Mouse (Mus musculus) cerebellum, postnatal 36 days (tissue): ENCODE measurements around the gene Musk.
"Not testable (repeated sequence)": the region's sequence is repeated elsewhere in the genome, so short reads cannot be mapped to it uniquely, and the experiment has no call there.

ENCODE experiments used
- DNase-seq, 2 experiments: peaks; one replicate each; pipeline ENCODE4 v3.0.0; 2021 to 2022; ENCODE audit warnings: mixed read lengths in 2 of 2

The Musk gene

DNA sequence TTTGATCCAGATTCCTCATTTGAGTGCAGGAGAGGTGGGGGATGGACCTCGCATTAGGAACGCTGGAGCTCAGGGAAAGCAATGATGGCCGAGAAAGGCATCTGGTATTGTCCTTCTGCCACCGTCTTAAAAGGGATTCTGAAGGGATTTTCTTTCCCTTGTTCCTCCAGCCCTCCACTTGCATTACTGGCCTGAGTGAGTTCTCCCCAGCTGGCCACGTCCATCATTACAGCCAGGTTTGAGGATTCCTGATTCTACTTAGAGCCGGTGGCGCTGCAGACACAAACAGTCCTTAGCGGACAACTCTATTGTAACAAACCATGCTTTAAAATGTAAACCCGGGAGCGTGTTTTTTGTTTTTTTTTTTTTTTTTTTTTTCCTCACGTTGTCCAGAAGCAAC, at the start of gene Musk:
Gene Musk (plus strand): TSS at position 274 of the 400 bp plus-strand sequence.
- no peak for DNase-seq

DNA sequence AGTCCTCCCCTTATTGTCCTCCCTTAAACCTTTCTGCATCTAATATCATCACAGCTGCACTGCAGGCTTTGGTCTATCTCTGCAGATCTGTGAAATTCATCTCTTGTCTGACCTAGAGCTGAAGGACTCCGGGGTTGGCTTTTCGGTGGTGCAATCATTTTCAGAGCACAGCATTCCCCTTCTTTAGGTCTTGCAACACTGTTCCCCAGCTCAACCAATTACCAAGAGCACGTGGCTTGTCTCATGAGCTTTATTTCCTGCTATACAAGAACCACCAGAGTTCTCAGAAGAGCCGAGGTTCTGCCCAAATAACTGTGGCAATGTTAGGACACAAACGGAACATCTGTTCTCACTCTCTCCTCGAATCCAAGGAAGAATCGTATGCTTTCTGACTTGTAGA, 45.3 kb upstream of the Musk start:
- DNase-seq = no peak

DNA sequence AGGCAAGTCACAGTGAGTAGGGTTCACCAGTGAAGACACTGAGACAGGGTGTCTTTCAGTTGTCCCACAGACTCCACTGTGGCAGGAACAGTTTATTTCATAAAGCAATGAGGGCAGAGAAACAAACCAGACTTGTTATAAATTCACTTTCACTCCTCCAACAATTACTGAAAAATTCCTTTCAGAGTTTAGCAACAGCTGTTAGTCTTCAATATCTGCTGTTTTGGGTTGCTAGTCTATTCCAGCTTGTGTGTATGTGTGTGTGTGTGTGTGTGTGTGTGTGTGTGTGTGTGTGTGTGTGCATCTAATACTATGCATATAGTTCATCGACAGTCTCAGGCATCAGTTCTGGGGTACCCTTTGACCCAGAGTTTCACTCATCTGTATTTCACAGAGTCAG, 40.2 kb upstream of the Musk start:
- DNase-seq = no peak

DNA sequence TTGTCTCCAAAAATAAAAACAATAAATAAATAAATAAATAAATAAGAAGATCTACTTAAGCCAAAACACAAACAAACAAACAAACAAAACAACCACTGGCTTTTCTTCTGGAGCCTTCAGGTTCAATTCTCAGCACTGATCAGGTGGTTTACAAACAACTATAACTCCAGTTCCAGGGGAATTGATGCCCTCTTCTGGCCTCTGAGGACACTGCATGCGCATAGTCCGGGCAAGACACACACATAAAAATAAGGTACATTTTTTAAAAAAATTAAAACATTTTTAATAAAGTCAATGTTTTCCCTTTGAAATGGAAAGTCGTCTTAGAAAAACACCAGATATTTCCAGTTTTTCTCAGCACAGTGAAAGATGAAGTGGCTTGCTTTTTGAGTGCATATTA, 33.4 kb upstream of the Musk start:
- DNase-seq = no peak

DNA sequence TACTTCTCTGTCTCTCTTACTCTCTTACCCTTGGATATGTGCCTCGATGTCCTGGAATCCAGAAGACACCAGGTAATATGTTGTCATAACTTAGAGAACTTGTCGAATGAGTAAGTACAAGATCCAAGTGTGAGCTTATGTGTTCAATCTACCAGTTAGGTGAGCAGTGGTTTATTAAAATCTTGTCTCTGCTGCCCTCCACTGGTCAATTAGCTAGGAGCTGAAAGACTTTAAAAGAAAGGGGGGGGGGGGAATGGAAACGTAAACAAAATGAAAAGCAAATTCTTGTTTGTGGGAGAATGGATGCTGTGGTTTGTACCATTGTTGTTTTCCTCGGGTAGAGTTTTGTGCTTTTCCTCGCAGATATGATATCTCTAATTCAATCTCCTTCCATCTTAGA, 32.4 kb upstream of the Musk start:
- peak; percentile 23 to 60 for DNase-seq

DNA sequence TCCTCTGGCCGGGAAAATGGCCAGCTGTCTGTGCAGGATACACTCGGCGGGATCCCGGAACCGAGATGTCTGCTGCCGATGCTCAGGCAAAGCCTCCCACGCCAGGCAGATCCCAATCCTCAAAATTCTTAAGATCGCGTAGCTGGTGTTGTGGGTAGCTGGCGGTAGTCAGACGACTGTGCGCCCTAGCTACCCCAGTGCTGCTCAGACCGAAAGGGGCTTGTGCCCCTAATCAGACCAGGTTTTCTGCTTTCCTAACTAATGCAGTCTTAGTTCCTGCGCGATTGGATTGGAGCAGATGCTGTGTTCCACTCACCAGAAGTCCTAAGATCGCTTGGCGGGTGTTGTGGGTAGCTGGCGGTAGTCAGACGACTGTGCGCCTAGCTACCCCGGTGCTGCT, 25.0 kb upstream of the Musk start:
- DNase-seq = not testable (repeated sequence)

DNA sequence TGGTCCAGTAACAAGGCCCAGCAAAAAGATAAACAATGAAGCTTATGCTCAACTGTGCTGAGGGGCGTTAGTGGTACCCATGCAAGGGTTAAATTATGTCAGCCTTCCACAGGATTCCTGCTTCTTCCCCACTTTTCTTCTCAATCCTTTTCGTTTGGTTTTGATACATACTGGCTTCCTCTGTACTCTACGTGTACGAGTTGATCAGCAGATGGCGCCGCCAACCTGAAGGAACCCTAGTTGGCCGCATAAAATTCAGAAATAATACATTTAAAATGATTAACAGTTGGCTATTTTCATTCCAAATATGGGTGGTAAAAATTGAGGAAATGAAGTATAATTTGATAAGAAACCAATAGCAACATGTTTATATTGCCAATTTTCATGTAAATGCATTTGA, 19.5 kb upstream of the Musk start:
- peak; percentile 34 to 35 for DNase-seq

DNA sequence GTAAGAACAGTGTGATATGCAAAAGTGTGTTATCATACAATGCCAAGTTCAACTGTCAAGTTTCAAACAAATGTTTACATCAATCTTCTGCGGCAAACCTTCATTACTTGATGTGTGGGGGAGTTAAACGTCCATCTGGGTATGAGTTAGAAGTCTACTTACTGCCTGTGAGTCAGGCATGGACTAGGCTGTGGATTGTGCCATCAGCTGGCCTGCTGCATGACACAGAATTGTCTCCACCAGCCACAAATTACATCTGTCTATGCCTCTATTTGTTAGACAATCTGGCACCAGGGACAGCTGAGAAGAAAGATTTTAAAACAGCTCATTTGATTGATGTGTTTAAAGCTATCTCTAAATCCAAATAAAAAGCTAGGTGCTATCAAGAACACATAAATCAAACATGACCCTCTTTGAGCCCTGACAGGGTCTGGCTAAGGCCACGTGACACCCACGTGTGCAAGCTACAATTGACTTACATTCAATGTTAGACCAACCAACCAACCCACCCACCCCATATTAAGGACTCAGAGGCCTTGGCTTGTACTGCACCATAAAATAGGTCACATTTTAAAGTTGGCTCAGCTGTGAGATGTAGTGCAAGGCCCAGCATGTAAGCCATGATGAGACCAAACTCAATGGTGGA, 16.7 kb upstream of the Musk start:
- no peak for DNase-seq

DNA sequence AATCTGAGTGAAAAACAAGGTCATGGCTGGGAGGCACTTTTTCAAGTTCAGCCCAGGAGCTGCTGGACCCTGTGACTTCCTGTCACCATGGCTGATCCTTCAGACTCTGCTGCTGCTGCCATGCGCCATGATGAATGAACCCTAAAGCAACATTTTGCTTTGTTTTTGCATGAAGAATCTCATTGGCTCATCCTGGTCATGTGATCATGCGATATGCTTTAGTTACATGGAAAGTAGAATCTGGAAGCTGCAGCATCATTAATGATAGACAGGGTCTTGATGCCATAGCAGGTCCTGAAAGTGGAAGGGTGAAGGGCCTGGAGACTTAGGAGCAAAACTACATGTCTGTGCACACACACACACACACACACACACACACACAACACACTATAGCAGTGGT, 15.8 kb upstream of the Musk start:
- DNase-seq = no peak

DNA sequence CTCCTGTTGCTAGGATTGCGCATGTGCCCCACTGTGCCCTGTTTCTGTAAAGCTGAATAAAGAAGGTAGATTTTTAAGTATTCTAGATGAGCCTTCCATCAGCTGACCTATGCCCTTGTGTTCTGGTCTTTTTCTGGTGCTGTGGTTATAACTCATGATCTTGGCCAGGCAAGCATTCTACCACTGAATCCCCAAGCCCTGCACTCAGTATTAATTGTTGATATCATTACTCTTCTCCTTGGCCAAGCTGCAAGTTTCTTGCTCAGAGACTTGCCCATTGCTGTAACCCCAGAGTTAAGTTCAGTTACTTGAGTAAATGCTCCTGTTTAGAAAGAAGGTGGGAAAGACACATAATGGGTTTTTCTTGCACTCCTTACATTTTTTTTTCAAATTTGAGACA, 14.8 kb upstream of the Musk start:
- DNase-seq = no peak

DNA sequence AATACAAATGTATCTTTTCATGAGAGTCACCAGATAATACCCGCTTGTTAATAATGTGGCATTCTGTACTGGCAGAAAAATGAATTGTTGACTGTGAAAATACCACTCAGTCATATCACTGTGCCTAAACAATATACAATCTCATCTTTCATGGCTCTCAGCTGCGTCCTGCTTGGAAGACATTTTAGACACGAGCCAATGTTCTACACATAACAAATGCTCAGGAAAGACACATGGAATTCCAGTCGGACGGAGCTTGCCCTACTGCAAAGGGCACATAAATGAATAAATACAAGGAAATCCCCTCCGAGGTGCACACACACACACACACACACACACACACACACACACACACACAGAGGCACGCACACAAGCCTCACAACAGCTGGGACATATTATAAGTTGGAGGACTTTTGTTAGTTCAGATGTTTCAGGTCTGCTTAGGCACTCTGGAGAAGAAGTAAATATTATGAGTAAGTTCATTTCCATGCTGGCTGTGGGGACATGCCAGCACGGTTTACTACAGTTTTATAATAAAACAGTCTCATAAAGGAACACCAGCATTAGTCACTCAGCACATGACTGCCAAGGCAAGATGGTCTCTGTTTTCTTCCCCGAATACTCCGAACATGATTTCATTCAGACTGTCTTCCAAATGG, 14.1 kb upstream of the Musk start:
- no peak for DNase-seq

DNA sequence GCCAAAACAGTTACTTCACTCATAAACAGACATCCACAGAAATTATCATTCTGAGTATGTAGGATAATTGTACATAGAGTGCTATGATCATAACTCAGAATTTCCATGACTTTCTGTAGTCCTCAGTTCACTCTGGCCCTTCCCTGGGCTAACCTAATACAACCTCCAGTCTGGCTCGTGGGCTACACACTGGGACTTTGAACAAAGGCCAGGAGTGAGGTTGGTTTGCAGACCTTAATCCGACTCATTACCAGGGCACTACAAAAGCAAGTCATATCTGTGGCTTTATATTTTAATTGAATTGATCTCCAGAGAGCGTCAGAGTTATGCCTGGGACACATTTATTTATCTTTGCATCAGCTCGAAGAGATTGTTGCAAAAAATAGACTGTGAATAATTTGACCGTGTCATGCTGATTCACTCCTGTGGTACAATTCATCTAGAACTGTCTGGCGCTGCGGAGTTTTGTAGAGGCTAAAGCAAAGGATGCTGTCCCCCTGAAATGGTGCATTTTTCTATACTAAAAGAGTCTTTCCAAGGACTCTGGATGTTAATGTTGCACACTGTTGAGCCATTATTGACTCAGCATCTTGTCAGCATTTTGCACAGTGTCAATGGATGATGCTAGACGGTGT, 10.4 kb upstream of the Musk start:
- no peak for DNase-seq

DNA sequence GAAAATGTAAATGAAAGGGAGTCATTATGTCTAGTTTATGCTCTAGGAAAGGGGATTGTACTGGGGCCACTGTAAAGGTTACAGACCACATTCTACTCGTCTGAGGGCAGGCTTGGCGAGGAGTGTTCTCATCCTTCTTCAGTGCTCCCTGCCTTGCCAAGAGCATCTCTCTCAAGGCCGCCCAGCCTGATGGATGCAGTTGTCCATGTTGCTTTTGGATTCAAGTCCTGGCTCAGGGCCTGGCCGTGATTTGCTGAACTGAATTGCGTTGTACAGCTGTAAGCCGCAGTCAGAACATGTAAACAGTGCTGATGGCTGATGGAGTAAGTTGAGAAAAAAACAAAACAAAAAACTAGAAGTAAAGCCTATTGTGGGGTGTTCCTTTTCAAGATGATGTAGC, 7.4 kb upstream of the Musk start:
- DNase-seq = no peak

DNA sequence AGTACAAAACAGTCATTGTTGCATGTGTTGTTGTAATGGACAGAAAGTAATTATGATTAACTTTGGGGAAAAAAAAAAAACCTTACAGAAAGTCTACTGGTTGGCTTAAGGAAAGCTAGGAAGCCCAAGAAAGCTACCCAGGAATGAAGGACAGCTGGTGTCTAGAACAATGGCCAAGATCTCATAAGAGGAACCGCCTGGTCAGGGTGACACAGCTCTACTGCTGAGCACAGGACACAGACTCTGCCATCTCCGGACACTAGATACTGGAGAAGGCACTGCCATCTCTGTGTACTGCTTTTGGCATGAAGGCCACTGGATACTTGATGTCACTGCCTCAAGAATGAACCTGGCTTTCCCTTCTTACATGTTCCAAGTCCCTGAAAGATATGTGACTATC, 5.6 kb upstream of the Musk start:
- no peak for DNase-seq

DNA sequence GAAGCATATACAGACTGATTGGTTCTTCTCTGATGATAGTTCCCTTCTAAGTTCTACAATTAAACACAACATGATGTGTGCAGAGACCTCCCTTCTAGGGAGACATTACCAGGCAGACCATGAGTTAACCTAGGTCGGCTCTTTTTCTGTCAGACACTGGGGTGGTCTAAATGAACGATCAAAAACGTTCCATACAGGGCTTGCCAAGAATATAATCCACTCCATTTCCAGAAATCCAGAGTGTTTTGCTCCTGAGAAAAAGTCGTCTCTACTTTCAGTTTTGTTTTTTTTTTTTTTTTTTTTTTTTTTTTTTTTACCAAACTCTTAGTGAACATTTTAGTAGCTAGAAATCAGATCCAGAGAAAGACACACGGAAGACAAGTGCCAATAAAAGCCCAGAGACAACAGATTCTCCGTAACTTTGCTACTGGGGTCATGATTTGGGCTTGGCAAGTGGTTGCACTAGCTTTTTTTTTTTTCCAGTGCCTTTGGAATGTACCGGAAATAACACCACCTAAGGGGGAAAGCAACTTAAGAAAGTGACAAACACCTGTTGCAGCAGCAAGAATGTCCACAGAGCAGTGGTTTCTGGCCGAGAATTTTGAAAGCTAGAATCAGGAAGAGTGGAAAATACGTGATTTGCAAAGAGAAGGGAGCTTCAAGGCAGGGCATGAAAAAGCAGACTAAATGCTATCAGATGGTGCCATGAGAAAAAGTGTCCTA, 769 bp downstream of the Musk start:
- no peak for DNase-seq

DNA sequence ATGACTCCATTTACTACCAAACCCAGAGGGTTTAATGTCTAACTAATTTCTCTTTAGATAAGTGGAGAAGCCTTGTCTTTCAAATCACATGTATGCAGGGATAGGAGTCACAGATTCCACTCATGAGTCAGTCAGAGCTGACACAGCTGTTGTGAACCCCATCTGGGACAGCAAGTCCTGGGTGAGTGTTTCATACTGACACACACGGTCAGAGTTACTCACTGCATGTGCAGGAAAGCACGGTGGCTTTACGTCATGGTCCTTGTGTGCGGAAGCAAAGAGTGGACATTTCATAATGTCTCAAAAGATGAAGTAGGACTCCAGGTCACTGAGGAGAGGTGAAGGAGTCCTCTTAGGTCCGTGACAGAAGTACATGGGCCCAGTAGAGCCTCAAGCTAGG, 3.0 kb downstream of the Musk start:
- no peak for DNase-seq

DNA sequence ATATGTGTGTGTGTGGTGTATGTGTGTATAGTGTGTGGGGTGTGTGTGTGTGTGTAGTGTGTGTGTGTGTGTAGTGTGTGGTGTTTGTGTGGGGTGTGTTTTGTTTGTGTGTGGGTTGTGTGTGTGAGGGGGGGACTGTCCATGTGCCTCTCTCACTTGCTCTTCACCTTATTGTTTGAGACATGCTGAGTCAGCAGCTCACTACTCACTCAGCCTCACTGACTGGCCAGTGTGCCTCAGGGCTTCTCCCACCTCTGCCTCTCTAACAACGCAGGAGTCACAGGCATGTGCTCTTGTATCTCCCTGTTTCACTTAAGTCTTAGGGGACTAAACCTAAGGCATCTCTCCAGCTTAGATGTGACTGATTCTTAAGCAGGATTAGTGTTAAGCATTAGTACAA, 6.1 kb downstream of the Musk start:
- DNase-seq = no peak

DNA sequence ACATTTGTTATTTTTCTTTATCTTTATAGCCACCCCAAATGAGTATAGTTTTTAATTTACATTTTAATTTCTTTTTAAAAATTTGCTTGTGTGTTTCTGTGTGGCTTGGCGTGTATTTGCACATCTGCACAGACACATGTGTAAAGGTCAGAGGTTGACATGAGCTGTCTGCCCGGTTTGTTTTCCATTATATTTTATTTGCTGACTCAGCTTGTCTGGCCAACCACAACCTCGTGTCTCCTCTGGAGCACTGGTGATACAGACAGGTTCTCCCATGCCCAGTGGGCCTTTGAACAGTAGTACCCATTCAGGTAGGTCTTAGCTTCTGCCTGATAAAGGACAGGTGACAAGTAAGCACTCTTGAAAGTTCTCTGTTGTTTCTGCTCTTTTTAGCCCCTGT, 7.3 kb downstream of the Musk start:
- no peak for DNase-seq

DNA sequence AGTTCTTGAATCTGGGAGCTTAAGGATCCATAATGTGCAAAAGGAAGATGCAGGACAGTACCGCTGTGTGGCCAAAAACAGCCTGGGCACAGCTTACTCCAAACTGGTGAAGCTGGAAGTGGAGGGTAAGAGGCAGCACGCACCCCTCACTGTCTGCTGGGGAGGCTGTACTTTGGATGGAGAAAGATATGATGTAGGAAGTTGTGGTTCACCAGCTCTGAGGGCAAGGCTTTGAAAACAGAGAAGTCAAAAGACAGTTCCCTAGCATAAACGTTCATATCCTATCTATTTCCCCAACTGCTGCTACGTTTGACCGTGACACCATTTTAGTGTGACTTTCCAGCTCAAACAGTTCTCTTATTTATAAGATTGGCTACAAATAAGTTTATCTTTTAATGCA, 18.1 kb downstream of the Musk start:
- no peak for DNase-seq

DNA sequence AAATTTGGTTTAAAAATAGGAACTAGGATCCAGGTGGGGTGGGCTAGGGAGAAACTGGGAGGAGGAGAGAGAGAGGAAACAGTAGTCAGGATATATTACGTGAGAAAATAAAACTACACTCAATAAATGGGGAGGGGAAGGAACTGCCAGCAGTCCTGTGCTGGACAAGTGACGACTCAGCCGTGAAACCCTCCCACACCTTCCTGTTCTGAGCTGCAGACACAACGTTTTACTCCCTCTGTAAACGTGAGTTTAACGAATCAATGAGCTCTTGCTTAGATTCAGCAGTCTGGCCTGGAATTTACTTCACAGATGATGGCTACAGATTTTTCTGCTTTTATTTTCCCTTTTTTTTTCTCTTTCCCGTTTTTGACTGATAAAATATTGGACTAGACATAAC, 18.8 kb downstream of the Musk start:
- DNase-seq = no peak

DNA sequence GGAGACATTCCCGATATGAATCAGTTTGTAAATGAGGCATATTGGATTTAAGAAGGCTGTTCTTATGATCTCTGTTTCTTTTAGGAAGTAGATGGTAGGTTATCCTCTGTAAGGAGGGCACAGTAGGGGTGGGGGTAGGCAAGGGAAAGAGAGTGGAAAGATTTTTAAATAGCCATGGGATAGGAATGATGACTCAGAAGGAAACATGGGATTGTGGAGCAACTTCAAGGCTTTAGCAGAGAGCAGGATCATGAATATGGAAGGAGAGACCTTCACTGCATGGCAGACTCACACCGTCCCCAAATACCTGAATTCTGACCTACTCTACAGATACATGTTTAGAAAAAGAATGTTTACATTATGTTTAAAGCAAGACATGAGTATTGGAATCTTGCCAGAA, 21.7 kb downstream of the Musk start:
- DNase-seq = no peak

DNA sequence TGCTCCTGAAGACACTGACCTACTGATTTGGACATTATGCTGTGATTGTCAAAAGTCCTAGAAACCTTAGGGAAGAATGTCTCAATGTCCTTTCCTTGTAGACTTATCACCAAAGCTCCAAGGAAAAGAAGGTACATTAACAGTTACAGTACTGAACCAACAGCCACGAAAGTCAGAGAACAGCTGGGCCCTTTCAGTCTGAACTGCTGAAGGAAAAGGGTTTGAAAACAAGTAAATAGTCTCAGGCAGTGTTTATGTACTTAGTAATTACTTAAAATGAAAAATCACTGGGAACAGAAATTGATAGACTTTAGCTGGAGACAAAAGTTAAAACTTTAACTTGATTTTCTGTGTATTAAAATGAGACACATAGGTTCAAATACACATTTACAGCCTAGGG, 27.6 kb downstream of the Musk start:
- no peak for DNase-seq

DNA sequence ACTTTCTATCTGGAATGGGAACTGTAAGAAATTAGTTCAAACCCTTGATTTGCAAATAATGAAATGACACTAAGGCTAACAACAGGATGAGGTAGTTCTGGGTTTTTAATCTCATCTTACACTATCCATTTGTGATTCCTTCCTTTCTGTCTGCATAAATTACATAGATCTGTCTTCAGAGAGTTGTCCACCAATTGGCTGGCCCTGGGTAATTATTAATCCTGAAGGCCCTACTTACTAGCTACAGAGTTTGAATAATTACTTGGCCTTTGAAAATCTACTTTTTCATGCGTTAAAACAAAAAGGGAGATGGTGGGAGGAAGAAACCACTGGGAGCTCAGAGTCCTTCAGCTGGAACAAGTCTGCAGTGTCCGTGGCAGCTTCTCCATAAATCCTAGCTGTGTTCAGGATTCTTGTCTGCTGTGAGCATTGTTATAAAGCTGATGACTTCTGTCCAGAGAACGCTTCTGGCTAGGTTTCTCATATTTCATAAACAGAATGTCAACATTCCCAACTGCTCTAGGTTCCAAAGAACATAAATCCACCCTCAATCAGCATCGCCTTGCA, 29.3 kb downstream of the Musk start:
- no peak for DNase-seq

DNA sequence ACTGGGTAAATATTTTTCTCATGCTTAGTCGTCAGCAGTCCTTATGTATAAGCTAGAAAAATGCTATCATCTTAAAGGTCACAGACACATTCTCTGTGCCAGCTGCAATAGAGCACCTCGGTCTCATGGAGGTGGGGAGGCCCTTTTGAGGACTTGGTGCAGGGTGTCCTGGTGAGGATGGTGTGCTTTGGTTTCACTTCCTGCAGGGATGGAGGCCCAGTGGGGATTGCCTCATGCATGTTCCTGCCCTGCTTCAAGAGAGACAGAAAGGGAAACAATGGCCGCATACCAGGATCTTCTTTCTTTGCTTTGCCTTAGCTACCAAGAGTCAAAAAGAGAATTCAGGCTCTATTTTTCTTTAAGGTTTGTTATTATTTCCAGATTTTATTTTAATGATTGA, 31.8 kb downstream of the Musk start:
- no peak for DNase-seq
